Mouse (Mus musculus): ENCODE measurements around the gene Nub1. TPM values are rescaled to one million over a fixed set of nuclear protein-coding genes. Genes with fewer than 3 reads are reported as not detected.

The Nub1 gene
- 10 to 100 TPM; 46.1 to 46.9 TPM for total RNA-seq (2023)

DNA sequence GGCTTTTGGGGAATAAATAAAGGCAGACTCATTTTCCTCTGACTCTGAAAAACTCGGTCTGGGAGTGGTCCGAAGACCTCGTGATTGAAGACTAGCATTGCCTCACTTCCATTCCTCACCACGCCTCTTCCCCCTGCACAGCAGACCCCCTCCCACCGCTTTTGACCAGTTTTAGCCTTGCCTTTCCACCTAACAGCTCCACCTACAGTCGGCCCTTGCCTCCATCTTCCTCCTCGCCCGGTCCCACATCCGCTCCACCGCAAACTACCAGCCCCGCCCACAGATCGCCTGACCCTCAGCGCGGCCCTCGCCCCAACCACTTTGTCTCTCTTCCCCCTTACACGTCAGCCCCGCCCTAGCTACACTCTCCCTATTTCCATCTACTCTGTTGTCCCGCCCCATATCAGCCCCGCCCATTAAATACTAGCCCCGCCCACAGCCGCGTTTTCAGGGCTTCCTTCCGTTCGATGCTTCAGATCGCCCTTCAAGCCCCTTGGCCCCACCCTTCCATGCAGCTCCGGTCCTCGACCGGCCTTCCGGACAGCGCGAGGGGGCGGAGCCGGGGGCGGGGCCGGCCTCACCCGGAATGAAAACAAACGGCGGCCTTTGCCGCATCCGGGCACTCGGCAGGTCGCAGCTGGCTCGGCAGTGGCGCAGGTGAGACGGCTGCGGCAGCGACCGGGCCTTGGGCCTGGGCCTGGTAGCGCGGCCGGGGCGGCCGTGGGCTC, at the start of gene Nub1:
Nub1 (plus strand) TSS at position 167 of the 728 bp plus-strand sequence.

DNA sequence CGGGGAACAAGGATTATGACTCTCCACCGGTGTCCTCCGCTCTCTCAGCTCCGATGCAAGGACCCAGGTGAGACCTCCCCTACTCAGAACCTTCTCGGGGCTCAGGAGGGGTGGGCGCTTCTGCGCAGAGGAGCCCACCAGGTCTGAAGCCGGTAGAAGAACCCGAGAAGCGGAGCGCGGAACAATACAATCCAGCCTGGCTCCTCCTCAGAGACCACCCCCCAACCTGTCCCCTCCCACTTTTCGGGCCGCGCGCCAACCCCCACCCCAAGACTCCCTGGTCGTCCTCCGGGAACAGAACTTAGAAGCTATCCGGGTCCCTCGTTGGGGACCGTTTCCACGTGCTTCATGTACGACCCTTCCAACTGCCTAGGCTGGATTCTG, 45.1 kb downstream of the Nub1 start, which contains the start of gene Wdr86:
Wdr86 (minus strand) TSS at position 240 of the 384 bp plus-strand sequence.

DNA sequence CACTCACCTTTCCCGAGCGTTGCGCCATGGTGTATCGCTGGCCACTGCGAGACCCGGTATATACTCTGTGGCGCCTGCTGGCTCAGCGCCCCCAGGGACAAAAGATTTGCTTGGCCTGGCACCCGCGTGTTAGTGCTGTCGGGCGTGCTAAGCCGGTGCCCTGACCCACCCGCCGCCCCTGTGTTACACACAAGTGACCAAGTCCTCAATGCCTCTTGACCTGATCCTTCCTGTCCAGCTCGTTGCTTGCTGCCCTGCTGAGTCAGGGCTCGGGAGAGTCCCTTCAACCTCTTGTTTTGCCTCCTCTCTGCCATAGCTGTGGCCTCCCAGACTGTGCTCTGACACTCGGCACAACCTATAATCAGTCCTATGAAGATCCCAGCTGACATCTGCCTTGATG, 72.5 kb downstream of the Nub1 start, which contains the start of gene Crygn:
Crygn (minus strand) TSS at position 193 of the 400 bp plus-strand sequence.

Other genes with a start within 250 kb of the Nub1 start
- 10 to 100 TPM; 26.5 to 30.3 TPM for gene Fastk, start 240.2 kb upstream of the Nub1 start, total RNA-seq (2023)
- gene Tmub1, start 237.7 kb upstream of the Nub1 start, total RNA-seq (2023) = 10 to 100 TPM; 14.0 to 14.5 TPM
- 10 to 100 TPM; 26.9 to 28.4 TPM for gene Agap3, start 233.4 kb upstream of the Nub1 start, total RNA-seq (2023)
- not detected for gene Gbx1, start 158.3 kb upstream of the Nub1 start, total RNA-seq (2023)
- not detected for gene Asb10, start 144.6 kb upstream of the Nub1 start, total RNA-seq (2023)
- not detected for gene 4931409K22Rik, start 128.7 kb upstream of the Nub1 start, total RNA-seq (2023)
- gene Abcf2, start 108.1 kb upstream of the Nub1 start, total RNA-seq (2023) = 10 to 100 TPM; 25.6 to 25.9 TPM
- 10 to 100 TPM; 19.1 to 23.7 TPM for gene Chpf2, start 98.8 kb upstream of the Nub1 start, total RNA-seq (2023)
- under 1 TPM in 1 of 2 experiments, not detected in 1; 0.31 TPM for gene Smarcd3, start 61.1 kb upstream of the Nub1 start, total RNA-seq (2023)
- gene Wdr86, start 45.2 kb downstream of the Nub1 start, total RNA-seq (2023) = not detected
- not detected for gene Crygn, start 72.5 kb downstream of the Nub1 start, total RNA-seq (2023)
- gene Rheb, start 157.1 kb downstream of the Nub1 start, total RNA-seq (2023) = 10 to 100 TPM; 50.6 to 51.5 TPM